Mouse (Mus musculus) spleen, adult 2 months (tissue): ENCODE results near the gene Aoc1.

ENCODE experiments used
- CTCF ChIP-seq: fragments of 200-500 bp; IDR thresholded peaks from 2 replicates; pipeline ENCODE4 v1.5.1; 2011; ENCODE audit warnings: mild to moderate bottlenecking, inconsistent platforms; ENCODE audit not compliant: insufficient read depth, insufficient read length, insufficient replicate concordance; ENCODE audit errors: extremely low read depth
- POLR2A ChIP-seq: fragments of 200-500 bp; IDR thresholded peaks from 2 replicates; pipeline ENCODE4 v1.6.1; 2011; ENCODE audit warnings: low read depth, low read length, inconsistent platforms

DNA sequence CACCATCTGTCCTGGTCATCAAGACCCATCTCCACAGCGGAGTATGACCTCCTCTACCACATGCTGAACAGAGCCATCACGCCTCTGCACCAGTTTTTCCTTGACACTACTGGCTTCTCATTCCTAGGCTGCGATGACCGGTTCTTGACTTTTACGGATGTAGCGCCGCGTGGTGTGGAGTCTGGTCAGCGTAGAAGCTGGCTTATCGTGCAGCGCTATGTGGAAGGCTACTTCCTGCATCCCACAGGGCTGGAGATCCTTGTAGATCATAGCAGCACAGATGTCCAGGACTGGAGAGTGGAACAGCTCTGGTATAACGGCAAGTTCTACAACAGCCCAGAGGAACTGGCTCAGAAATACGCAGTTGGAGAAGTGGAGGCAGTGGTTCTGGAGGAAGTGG lies 32.9 kb downstream of the Aoc1 start:
- no peak for TF ChIP-seq CTCF
- no peak for TF ChIP-seq POLR2A
